Mouse (Mus musculus): ENCODE measurements at regions not wholly inside any gene's neighbourhood (a gene's known extent, or its start where the extent isn't known, plus 50 kb on each side); places are given as distances from the start of the nearest gene placed in this dataset.

DNA sequence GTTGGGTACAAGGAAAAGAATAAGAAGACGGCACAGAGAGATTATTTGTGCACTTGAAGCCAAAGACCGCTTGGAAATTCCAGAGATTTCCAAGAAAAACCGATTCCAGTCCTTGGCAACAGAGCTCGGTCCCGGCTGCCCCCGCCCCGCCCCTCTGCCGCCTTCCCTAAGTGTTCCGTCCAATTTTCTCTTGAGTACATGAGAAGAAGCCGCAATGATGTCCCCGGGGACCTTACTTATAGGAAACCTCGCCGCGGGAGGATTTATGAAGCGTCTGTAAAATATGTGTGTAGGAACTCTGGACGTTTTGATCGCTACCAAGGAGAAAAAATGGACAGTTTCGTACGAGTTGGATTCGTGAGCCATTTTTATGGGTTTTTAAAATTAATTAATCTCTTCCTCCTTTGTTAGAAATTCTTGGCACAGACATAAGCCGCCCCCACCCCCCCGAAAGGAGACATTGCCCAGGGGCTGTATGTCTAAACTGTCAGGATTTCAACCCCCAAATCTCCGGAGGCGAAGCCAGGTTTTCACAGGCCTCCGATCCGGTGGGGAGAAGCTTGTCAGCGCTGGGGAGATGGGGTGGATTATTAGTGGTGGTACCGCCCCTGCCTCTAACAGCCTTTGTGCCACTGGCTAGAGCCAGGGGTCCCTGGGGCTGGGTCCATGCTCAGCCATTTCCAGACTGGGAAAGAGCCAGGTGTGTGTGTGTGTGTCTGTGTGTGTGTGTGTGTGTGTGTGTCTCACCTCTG lies 83.1 kb downstream of the 2410131K14Rik start:
- no peak for TF ChIP-seq CHD2 (IDR thresholded peaks at IDR 0.05; ENCODE audit: low read depth, low read length)
- no peak for TF ChIP-seq MAFK (IDR thresholded peaks at IDR 0.05; ENCODE audit: insufficient read depth, low read depth, low read length)
- no peak for TF ChIP-seq ZC3H11A (IDR thresholded peaks at IDR 0.05; ENCODE audit: borderline replicate concordance, low read depth, low read length)
- no peak for TF ChIP-seq ZNF384 (IDR thresholded peaks at IDR 0.05; ENCODE audit: low read depth, low read length)
